Mouse (Mus musculus): ENCODE data around the gene Ascl2.
A peak's percentile ranks its signal among the peaks of the same experiment; 100 is the strongest.

Gene Ascl2

DNA sequence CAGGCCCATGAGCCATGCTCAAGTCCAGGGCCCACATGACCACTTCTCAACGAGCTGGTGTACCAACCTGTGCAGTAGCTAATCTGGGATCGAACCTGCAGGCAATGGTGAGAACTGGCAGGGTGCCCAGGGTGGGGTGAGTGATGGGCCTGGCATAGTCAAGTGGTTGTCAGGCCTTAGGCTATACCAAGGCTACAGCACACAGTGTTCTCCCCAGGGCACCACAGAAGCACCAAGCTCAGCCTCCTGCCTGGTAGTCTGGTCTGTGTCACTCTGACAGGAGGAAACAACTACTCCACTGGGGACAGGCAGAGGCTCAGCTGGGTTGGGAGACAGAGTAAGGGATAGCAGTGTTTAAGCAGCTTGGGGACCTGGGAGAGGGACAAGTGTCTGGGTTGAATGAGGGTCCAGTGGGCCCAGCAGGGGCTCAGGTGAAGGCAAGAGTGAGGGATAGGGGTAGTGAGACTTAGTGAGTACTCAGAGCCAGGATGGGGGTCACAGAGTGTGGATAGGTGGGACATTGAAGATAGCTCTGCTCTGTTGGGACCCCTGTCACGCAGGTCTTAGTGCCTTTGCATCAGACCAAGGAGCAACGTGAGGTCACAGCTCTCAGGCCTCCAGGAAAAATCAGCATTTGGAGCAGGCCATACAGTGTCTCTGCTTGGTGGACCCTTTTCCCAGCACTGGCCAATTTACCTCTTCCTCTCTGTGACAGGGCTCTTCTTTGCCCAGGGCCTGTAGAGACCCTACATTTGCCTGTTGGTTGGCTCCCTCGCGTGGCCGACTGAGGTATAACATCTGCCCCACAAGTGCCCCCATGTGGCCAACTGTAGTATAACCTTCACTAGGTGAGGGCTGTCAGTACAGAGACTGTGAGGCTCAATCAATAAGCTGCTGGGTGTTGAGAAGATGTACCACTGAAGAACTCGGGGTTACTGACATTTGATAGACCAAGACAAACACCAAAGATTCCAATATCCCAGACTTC lies 50.1 kb downstream of the Ascl2 start:
- DNase-seq (ENCODE audit: extremely low spot score, low read depth, low spot score): peak; percentile 44

DNA sequence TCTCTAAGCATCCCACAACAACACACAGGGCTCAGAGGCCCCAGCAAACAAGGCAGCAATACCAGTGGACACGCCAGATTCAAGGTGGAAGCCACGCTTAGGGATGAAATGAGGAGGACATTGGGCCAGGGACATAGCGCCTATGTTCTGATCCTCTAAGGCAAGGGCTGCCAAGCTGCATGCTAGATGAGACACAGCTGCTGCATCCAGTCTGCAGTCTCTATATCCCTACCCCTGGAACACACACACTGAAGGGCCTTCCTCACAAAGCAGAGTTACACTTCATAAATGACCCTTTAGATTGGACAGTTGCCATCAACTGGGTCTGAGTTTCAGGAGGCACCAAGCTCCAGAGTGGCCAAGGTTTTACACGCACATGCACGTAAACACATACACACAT lies 51.4 kb downstream of the Ascl2 start:
- no peak for DNase-seq (ENCODE audit: extremely low spot score, low read depth, low spot score)
